Mouse (Mus musculus) lung, postnatal 36 days (tissue): ENCODE data around the gene Gadd45g.
A peak's percentile ranks its signal among the peaks of the same experiment; 100 is the strongest.

Experiments
- DNase-seq: peaks from one replicate; pipeline ENCODE4 v3.0.0; 2022; ENCODE audit warnings: mixed read lengths

The Gadd45g gene

DNA sequence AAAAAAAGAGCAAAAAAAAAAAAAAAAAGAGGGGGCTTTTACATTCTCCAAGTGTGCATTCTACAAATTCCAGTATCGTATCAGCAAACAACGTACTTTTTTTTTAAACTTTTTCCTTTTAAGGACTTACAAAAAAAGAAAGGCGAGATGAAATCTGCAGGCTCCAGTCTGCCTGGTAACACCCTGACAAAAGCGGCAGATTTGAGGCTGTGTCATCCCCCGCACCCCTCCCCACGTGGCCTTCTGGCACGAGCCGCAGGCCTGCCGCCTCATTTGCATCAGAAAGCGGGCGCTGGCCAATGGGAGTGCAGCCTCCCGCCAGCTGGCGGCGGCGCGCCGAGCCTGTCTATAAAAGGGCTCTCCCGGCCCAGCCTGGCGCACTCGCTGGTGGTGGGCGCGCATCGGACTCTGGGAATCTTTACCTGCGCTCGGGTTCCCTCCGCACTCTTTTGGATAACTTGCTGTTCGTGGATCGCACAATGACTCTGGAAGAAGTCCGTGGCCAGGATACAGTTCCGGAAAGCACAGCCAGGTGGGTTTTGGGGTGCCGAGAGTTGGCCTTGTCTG is at the start of gene Gadd45g:
Gene Gadd45g (plus strand): TSS at position 378 of the 567 bp plus-strand sequence.
- peak; percentile 97 for DNase-seq

DNA sequence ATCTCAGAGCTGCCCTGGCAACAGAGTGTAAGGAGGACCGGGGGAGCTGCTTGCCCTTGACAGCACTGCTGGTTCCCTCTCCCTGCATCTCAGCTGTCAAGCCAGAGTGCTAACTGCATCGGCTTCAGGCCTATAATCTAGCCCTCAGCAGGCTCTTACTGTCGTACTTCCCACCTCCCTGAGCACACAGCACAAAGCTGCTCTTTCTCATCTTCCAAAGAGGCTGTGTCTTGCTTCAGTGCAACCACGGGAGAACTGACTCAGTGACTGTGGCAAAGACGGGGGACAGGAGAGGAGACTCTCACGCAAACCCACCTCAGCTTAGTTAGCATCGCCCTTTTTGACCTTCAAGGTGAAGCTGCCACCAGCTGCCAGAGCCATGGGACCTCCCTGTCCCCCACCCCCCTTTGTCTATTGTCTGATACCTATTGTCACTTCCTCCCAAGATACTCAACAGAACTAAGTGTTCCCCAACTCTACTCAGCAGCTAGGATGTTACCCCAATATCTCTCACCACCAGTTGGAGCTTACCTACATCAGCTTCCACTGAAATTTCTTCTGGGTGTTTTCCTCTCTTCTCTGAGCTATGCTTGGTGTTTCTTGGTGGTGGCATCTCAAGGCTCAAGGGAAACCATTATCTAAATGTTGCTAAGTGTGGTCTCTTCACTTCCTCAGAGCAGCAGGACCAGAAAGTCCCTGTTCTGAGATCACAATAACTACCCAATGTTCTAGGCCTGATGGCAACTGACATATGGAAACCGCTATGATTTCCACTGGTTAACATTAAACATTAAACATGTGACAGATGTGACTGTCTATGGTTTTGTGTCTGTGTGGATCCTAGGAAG is 48.4 kb upstream of the Gadd45g start:
- no peak for DNase-seq

DNA sequence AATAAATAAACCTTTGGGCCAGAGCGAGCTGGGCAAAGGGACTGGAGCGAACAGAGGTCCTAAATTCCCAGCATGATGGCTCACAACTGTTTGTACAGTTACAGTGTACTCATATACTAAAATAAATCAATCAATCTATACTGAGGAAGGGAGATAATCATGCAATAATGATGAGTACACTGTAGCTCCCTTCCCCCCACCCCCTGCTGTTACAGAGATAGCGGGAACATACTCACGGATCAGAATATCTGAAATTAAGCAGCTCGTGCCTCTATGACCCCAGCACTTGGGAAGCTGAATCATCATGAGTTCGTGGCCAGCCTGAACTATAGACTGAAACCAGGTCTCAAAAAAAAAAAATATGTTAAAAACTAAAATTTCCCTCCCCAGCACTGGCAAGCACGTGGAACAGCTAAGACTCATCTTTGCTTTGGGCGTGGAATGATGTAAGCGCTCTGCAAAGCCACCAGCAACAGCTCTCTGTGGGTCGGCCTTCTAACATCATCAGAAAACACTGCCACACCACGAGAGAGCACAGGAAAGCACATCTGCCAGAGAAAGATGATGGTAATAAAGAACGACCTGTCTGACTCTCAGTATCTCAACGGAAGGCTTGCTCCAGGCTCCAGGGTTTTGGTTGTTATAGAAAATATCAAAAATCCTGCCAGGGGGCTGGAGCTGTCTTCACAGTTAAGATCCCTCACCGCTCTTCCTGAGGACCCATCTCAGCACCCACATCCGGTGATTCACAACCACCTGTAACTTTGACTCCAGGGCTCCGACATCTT is 46.5 kb upstream of the Gadd45g start:
- DNase-seq = no peak

DNA sequence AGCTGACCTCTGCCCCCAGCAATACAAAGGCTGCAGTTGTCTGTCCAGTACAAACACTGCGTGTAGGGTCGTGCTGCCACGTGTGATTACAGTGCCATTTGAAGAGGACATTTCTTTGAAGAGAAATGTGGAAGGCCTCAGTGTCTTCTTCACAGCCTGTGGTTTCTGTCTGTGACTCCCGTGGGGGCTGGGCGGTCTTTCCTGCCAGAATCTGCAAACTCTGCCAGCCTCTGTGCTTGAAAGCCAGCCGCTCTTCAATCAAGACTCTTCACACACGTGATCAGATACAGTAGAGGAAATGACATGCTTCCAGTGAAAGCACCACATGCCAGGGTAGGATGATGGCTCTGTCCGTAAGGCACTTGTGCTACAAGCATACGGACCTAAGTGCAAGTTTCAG is 45.6 kb upstream of the Gadd45g start:
- peak; percentile 50 for DNase-seq

DNA sequence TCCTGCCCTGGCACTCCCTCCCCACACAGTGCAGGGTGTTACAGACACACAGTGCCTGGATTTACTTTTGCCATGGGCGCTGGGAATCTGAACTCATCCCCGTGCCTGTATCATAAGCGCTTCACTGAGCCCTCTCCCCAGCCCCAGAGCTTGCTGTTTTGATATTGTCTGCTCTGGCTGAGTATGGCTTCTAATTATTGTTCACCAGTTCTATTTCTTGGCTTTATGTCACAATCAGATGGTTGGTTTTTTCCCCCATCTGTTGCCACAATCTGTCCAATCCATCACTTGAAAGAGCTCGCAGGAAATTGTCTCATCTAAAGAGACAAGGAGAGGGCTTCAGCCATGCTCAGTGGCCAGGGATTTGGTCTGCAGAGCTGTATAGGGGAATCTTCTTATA is 40.8 kb upstream of the Gadd45g start:
- DNase-seq = no peak

DNA sequence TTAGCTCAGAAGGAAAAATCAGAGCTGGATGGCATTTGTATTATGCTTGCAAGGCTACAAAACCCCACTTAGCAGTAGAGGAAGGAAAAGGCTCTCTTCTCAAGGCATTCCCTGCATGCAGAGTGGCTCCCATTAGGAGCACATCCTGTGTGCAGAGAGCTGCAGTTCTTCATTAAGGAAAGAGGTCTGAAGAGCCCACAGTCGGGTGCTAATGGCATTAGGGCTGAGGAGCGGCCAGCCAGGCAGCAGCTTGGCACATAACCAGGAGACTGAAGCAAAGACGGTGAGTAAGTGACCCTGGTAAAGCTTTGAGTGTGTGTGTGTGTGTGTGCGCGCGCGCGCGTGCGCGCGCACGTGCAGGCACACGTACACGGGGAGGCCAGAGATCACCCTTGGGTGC is 40.3 kb upstream of the Gadd45g start:
- no peak for DNase-seq

DNA sequence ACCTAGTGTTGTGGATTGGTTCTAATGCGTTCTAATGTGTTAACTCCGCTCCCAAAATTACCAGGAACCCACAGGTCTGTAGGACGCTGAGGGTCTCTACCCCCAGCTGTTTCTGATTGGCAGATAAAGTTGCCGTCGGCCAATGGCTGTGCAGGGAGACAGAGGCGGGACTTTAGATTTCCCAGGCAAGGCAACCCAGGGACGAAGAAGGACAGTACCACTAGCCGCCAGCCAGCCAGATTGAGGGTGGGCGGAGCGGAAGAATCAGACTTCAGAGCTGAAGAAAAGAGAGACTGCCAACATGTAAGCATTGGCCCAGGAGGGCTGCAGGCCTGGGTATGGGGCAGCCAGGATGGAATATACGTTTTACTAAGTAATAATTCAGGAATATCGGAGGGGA is 38.3 kb upstream of the Gadd45g start:
- no peak for DNase-seq

DNA sequence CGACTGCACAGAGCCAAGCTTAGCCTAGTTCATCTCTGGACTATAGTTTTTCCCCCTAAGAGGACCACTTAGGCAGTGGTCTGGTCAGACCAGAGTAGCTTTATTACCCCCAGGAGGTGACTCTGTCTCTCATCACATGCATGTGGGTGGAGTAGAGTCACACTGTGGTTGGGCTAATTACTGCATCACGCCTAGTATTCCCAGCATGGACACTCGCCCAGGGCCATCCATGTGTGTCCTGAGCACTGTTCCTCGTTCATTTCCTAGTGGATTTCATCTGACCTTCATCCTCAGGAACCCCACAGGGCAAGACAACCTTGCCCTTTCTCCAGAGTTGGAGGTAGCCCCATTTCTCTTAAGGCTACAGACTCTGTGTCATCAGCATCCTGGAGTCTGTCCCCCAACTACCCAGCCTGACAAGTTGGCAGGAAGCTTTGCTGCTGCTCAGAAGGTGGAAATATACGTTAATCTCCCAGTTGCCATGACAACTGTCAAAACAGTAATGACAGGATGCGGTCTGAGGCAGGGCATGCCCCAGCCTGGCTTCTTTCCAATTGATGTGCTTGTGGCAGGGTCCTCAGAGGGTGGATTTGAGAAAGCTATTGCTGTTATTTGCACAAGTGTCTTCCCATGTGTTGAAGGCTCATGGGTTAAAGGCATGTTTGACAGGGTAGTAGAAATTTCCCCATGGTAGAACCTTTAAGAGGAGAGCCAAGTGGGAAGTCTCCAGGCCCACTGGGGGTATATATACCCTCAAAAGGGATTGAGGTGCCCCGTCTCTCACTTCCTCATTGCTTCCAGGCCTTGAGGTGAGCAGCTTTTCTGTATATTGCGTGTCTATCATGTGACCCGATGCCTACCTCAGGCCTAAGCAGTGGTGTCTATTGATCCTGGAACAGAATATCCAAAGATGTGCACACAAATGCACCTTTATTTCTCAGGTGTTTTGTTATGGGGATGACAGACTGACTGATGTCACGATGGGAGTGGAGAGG is 32.6 kb upstream of the Gadd45g start:
- peak; percentile 60 for DNase-seq

DNA sequence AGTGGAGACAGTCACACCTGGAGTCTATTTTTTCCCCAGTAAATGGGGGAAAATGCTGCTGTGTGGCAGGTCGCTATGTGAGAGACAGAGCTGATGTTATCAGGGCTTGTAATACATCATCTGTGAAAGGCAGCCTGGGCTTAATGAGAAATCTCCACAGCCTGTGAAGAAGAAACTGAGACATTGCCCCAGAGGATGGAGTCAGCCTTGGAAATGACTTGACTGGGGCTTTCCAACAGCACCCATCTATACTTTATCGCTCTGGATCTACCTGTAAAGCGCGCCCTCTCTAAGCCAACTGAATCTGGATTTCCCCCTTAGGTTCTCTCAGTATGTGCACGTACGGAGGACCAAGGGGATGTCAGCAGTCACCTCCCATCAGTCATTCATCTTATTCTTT is 31.8 kb upstream of the Gadd45g start:
- no peak for DNase-seq

DNA sequence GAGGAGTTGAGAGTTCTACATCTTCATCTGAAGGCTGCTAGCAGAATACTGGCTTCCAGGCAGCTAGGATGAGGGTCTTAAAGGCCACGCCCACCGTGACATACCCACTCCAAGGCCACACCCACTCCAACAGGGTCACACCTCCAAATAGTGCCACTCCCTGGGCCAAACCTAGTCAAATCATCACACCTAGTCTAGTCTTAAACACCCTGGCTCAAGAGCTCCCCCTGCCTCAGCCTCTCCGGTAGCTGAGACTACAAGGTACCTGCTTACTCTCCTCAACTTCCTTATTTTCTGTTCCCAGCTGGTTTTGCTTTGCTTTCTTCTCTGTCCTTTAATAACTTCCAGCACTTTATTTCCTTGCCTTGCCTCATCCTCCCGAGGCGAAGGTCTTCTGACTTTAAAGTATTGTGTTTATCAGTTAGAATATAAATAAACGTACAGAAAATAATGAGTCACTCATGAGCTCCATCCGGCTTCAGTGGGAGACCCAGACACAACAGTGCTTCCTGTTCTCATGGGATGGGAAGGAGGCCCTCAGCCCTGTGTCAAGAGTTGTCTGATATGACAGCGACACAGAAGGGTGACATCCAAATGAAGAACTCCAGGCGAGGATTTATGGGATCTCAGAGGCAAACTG is 30.5 kb upstream of the Gadd45g start:
- peak; percentile 74 for DNase-seq

DNA sequence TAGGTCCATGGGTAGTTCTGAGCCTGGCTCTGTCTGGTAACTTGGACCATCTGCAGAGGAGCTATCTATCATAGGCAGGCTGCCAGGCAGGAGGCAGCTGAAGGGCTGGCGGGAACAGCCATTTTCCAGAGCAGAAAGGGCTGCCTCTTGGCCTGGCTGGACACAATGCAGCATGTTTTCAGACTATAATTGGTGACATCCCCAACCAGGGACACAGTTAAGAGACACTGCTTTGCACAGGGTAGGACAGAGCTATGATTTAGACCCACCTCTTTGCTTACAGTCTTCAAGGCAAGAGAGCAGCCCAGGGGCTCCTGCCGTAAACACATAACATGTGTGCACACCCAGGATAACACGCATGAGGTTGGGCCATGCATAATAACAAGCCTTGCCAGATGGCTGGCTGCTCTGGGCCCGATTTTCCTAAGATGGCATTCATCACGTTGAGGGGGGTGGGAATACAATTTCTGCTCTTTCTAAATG is 29.9 kb upstream of the Gadd45g start:
- DNase-seq = no peak

DNA sequence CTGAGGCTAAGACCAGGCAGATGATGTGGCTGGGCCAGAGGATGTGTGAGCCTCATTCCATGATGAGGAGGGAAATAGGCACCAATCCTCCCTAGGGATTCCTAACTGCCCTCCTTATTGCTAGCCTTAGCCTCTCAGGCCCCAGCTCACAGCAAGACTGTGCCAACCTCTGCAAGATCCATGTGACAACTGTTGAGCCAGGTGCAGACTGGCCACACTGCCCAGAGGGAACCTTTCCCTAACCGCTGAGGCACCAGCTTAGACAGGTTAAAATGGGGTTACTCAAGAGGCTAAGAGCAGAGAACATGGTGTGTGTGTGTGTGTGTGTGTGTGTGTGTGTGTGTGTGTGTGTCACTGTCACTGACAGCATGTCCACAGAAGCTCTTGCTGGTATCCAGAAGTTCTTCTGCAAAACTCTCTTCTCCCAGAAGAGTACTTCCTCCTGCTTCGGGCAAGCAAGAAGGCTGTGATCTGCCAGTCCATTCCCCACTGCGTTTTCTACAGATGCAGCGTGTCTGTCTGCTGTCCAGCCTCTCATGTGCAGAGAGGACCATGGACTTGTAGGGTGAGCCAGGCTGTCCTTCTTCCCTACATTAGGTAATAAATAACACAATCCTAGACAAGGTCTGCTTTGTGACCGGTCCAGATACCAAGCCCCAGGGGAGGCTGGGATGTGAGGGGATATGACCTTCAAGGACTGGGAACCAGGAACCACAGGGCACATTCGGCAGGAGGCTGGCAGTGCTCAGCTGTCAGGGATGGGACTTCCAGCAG is 28.1 kb upstream of the Gadd45g start:
- DNase-seq = no peak

DNA sequence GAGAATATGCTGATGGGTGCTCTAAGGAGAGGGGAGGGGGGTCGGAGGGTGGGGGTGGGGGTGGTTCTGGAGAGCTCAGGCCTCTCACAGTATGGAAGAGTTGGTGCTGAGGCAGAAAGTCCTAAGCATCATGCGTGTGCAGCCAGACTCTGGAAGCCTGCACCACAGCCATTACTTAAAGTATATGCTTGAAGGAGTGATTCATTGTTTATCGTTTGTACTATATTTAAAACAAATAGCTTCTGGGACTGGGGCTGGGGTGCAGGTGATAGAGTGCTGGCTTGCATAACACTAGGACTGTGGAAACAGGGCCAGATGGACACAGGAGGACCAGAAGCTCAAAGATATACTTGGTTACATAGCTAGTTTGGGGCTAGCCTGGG is 27.5 kb upstream of the Gadd45g start:
- no peak for DNase-seq

DNA sequence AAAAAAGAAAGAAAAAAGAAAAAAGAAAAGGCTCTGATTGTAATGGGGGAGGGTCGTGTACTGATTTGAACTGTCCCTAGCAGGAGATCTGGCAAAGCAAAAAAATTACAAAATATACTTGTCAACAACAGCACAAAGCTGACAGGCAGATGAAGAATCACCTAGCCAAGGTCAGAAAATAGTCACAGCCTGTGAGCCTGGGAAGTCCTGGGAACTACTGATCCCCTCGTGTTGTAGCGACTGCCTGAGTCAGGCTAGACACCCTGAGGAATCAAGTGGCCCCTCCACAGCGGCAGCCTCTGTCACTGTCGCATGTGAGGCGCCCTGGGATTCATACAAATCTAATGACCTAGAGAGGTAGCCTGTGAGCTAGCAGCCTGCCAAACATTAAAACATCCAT is 27.1 kb upstream of the Gadd45g start:
- no peak for DNase-seq

DNA sequence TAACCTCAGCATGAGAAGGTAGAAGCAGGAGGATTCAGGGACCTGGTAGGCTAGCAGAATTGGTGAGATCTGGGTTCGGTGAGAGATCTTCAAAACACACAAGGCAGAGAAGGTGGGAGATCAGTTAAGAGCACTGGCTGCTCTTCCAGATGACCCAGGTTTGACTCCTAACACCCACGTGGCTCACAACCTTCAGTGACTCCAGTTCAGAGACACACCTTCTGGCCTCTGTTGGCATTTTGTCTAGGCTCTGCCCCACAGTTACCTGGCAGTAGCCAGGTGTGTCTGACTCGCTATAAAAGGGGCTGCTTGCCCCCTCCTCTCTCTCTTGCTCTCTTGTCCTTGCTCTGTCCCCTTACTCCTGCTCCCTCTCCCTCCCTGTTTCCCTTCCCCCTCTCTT is 24.5 kb upstream of the Gadd45g start:
- DNase-seq = no peak

DNA sequence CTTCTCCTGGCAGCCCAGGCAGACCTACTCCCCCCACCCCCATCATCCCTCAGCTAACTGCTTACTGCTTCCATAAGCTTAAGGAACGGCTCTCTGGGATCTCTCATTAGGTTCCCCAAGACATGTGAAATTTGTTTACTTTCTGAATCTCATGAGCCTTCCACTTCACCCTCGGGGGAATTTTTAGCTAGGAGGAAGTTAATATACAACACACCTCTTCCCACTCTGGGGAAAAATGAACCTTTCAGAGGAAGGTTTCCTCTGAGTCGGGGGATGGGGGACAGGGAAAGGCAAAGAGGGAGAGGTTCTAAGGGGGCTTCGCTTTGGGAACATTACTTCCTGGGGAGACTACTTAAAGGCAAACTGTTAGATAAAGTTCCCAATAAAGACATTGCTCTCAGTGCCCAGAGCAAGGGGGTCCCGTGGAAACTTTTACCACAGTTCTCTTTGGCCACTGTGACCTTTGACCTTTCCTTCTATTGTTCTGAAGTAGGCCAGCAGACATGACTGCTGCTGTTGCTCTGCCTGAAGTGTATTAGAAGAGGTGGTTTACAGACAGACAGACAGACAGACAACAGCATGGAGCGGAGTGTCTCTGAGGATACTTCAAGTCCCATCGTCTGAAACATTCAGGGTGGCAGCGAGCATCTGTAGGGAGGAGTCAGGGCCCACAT is 22.5 kb upstream of the Gadd45g start:
- no peak for DNase-seq

DNA sequence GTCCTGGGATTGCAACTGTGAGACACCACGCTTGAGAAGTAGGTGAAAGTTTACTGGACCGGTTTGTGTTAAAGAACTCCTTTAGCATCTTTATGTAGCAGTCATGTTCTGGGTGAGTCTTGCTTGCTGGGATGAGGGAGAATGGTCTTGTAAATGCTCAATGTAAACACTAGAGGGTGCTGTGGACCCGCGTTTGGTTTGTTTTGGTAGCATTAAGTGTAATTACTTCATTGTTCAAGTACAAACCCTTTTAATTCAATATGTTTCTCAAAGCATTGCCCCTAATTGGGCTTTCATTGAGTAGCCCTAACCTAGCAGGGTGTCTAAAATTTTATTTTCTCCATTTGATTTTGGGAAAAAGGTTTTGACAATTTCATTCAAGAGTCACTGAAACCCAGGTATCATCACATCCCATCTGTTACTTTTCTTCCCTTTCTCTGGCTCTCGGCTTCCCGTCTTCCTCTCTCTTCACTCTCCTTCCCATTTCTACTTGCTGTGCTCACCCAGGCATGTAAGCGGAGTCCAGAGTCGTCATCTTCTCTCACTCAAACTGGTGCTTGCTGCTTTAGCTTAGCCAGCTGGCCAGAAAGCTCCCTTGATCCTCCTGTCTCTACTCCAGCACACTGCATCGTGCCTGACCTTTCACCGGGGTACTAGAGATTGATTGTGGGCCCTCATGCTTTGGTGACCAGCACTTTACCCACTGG is 15.6 kb upstream of the Gadd45g start:
- peak; percentile 42 for DNase-seq

DNA sequence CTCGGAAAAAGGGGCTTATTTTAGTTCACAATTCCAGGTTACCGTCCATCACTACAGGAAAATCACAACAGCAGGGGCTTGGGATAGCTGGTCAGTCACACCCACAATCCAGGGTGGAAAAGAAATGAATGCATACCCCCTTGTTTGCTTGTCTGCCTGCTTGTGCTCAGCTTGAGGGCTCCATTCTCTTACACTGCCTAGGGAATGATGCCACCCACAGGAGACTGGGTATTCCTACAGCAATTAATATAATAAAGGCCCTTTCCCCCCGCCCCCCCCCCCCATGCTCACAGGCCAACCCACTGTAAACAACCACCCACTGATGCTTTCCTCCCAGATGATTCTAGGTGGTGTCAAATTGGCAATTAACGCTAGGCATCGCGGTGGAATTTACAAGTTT is 14.0 kb upstream of the Gadd45g start:
- no peak for DNase-seq

DNA sequence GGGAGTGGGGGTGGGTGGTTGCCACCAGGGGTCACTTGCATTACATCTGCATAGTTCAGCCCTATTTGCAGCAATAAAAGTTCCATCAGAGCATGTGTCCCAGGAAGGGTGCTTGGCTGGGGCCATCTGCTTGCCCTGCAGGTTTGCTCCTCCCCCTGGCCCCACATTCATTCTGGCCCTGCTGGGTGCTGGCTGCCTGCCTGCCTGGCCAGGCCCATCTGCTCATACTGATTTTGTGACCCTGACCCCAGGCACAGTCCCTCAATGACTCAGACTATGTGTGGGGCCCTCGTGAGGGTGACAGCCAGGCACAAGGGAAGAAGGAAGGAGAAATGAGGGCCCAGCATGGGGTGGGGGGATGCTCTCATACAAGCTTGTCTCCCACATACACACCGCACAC is 12.9 kb upstream of the Gadd45g start:
- no peak for DNase-seq

DNA sequence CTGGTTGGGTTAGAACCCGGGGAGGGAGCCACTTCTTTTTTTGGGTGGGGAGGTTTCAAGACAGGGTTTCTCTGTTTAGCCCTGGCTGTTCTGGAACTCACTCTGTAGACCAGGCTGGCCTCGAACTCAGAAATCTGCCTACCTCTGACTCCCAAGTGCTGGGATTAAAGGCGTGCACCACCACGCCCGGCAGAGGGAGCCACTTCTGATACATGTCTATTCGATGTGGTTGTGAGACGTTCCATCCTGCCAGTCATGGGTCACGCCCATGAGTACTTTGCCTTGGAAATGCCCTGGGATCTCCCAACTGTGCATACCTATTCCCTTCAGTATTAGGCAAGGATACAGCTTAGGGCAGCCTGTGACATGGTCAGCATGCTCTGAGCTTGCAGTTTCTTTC is 12.5 kb upstream of the Gadd45g start:
- peak; percentile 30 for DNase-seq
